Mouse (Mus musculus): ENCODE measurements at regions not wholly inside any gene's neighbourhood (a gene's known extent, or its start where the extent isn't known, plus 50 kb on each side); places are given as distances from the start of the nearest gene placed in this dataset.
"Not testable (repeated sequence)": the region's sequence is repeated elsewhere in the genome, so short reads cannot be mapped to it uniquely, and the experiment has no call there.

GRCm38 (mm10) chr8:31735610-31736009, 1692.9 kb upstream of the 5930422O12Rik start:
- DNase-seq (ENCODE audit: low spot score in 2 of 2) = no peak
- intact Hi-C loops (cut with DNase I) = no loop called here

DNA sequence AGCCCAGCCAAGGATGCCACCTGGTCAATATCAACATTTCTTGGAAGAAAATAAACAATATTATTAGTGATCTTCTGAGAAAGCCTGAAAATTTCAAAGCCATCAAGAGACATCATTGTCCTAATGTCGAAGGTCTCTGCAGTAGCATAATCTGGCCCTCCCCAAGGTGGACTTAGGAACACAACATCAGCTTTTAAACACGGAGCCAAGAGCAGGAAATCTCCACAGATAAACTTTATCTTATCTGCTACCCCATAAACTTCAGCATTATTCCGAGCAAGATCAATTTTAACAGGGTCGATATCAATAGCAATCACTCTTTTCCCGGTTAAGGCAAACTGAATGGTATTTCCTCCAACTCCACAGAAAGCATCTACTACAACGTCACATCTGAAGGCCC, 1691.2 kb upstream of the 5930422O12Rik start:
- intact Hi-C loops (cut with DNase I); DNase-seq (ENCODE audit: low spot score in 2 of 2): not testable (repeated sequence)

GRCm38 (mm10) chr8:31746855-31747254, 1681.7 kb upstream of the 5930422O12Rik start:
- no peak for DNase-seq (ENCODE audit: low spot score in 2 of 2)
- intact Hi-C loops (cut with DNase I) = no loop called here

DNA sequence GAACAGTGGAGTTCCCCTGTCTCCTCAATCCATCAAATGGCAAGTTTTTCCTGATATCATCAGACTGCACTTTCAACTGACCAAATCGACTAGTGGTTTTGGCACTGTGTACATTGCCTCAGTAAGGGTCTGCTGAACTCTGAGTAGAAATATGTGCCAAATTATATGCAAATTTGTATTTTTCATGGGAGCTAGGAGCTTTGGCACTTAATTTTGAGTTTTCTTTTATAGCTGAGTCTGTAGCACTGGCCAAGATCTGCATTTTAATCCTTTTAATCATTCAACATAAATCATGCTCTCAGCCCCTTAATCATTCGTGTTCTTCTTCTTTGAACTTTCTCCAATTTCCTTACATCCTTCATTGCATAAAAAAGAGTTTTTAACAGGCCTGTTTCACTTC, 1678.5 kb upstream of the 5930422O12Rik start:
- intact Hi-C loops (cut with DNase I) = no loop called here
- no peak for DNase-seq (ENCODE audit: low spot score in 2 of 2)

DNA sequence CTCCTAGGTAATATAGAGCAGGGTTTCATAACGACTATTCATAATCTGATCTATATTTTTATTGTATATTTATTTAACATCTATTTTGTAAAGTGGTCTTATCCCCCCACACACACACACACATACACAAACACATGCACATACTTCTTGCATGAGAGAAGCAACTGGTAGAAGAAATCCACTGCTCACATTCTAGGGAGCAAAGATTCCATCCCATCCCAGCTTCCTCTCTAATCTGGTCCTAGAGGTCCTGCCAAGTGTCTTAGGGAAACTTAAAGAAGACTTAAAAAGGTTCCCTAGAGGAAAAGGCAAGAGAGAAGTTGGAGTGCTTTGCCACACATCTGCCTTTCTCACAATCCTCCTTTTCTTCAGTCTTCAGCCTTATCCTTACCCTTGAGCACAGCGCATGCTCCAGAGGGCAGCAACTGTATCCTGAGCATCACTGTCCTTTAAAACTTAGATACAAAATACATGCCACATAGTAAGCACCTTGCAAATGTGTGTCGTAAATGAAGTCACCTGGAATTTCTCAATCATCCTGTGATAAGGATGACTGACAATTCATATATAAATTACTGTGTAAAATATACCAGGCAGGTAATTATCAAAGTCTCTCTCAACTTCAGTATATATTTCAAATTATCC, 1677.9 kb upstream of the 5930422O12Rik start:
- no peak for DNase-seq (ENCODE audit: low spot score in 2 of 2)
- intact Hi-C loops (cut with DNase I) = no loop called here

- DNase-seq (ENCODE audit: low spot score in 2 of 2) = no peak
- intact Hi-C loops (cut with DNase I) = no loop called here
Measured at GRCm38 (mm10) chr8:31755737-31756136, 1672.8 kb upstream of the 5930422O12Rik start.

GRCm38 (mm10) chr8:31762091-31762490, 1666.4 kb upstream of the 5930422O12Rik start:
- DNase-seq (ENCODE audit: low spot score in 2 of 2) = no peak
- intact Hi-C loops (cut with DNase I) = no loop called here

Measured in left cerebral cortex, postnatal 14 days (tissue).